Mouse (Mus musculus): Measurements from ENCODE around the gene Cilp2.

Cilp2 gene

DNA sequence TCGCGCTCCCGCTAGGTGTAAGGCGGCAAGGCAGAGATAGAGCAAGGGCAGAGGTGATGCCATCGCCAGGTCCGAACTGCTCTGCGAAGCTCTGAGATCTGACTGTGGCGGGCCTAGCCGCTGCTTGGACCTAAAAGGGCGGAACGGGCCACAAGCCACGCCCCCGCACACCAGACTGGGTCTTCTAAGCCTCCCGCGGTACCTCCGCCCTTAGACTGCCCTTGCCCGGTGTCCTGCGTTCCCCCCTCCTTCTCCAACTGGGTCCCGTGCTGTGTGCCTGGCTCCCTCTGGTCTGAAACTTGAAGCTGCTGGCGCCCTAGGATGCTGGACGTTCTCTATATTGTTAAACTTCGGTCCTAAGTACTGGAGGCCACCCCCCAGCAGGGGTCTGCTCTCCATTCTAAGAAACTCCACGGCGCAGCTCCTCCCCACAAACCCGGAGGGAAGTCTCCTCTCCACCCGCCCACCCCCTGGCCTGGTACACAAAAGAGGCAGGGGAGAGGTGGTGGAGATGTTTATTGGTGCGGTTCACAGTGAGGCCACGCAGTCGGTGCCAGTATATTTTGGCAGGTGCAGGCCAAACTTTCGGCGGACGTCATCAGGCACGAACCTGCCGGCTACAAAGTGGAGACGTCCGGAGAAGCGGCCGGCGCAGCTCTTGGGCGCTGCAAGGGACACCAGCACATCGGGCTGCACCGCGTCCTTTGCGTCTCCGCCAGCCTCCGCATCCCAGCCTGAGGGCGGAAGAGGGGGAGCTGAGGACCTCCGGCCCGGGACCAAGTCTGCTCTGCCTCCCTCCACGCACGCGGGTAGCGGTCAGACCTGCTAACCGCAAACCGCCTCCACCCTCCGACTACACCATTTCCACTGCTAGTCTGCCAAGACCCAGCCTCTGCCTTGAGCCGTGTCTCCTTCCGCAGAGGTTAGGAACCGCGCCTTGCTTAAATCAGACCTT, at the start of gene Cilp2:
Gene Cilp2 (minus strand): TSS at position 399 of the 955 bp plus-strand sequence.
- DNase-seq (ENCODE audit: low spot score) = no peak

DNA sequence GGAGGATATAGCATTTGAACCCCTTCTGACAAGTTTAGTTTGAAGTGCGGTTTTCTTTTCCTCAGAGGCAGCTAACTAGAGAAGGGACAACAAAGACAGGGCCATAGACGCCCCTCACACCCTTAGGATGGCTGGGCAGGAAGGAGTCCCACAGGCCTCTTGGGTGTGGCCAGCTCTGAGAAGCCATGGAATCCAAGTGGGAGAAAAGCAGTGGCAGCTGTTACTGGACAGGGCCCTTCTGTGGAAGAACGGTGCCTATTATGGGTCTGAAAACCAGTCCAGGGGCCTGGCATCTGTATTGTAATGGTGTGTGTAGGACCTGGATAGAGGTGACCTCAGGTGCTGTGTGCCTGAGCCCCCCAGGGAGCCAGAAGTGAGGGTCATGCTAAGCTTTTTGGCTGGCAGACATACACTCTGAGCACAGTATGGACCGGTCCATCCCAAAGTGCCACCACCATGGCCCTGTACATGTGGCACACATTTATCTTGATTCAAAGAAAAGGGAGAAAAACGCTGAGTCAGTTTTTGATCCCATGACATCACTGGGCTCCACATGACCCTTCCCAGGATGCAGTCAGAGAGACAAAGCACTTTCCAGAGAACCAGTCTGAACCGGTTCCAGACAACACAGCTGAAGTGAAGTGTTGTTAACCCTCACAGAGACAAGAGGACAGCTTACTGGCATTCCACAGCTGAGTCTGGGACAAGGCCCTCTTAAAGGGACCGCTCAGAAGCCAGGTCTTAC, 48.7 kb upstream of the Cilp2 start:
- DNase-seq (ENCODE audit: low spot score) = no peak

DNA sequence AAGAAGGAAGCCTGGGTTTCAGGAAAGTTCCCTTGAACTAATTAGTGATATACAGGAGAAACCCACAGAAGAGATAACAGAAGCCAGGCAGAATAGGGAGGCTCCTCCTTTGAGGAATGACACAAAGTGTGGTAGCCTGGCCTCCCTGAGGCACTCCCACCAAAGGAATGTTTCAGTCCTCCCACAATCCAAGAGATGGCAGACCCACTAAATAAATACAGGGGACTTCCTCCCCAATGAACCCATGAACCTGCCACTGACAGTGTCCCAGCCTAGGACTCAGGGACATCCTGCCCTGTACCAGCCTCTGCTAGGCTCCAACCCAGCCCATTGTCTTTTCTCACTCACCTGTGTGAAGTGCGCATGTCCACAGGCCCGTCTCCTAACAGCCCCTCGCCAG, 47.9 kb upstream of the Cilp2 start:
- DNase-seq (ENCODE audit: low spot score) = no peak

DNA sequence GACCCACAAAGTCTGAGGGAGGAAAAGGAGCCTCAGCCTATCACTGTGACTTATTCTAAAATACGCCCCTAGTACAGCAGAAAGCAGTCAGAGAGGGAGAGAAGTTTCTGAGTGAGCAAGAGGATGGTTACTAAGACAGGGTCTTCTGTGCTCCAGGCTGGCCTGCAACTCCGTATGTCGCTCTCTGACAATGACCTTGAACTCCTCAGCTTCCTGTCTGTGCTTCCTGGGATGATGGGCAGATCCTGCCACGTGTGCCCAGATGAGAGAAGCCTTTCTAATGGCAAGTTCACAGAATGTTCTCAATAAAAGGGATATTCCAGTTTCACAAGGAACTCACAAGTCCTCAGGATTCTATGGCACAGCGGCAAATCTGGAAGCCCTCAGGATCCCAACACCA, 47.1 kb upstream of the Cilp2 start:
- DNase-seq (ENCODE audit: low spot score) = no peak

DNA sequence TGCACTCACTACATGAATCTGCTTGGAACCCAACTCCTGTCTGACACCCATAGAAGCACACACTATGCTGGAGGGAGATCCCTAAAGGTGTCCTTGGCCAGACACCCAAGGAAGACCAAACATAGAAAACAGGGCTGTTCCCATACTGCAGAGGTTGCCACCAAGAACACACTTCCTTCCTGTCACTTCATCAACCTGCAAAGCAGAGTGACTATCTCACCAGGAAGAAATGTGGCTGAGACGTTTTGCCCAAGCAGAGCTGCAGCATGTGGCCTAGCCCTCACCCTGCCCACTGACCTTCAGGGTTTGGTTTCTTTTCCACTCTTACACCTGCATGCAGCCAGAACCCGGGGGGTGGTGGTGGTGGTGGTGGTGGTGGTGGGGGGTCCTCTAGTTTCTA, 46.3 kb upstream of the Cilp2 start:
- DNase-seq (ENCODE audit: low spot score) = no peak

DNA sequence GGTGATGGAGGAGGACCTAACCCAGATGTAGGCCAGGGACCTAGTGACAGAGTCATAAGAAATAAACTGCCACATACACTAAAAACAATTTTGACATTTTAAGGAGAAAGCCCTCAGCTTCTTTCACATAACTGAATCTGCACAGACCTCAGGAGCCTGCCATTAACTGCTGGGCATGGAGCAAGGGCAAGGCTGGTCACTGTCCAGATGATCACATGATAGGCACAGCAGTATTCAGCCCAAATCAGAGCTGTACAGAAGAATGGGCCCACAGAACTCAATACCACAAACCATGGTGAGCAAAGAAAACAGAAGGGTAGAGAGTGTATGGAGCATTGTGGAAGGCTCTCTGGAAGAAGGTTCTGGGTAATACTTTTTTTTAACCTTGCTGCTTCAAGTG, 39.4 kb upstream of the Cilp2 start:
- no peak for DNase-seq (ENCODE audit: low spot score)

DNA sequence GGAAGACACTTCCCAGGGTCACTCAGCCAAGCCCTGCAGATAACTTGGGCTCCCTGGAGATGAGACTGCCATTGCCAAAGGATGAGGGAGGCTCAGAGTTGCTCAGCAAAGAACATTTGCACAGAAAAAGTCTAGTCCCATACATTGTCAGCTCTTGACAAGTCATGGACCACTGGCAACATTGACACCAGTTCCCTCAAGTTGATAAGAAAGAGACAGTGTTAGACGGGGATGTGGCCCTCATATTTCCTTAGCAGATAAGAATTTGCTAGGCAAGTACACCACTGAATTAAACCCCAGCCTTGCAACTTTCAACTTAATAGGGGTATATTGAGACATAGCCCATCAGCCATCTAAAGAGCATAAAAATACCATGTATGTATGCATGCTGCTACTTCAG, 36.5 kb upstream of the Cilp2 start:
- DNase-seq (ENCODE audit: low spot score) = no peak

DNA sequence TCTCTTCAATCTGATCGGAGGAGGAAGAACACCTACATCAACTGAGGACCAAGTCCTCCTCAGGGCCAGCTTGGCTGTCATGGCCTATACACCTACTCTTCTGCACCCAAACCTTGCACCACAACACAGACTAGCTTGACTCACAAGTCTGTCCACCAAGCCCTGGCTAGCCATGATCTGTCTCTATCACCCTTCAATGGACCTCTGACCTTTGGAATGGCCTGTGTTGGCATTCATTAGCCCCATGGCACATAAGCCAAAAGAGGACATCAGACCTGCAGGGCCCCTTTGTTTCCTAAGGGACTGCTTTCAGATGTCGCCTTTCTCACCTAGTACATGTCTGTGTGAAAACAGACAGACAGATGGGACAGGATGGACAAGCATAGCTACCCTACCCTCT, 33.7 kb upstream of the Cilp2 start:
- DNase-seq (ENCODE audit: low spot score) = no peak

DNA sequence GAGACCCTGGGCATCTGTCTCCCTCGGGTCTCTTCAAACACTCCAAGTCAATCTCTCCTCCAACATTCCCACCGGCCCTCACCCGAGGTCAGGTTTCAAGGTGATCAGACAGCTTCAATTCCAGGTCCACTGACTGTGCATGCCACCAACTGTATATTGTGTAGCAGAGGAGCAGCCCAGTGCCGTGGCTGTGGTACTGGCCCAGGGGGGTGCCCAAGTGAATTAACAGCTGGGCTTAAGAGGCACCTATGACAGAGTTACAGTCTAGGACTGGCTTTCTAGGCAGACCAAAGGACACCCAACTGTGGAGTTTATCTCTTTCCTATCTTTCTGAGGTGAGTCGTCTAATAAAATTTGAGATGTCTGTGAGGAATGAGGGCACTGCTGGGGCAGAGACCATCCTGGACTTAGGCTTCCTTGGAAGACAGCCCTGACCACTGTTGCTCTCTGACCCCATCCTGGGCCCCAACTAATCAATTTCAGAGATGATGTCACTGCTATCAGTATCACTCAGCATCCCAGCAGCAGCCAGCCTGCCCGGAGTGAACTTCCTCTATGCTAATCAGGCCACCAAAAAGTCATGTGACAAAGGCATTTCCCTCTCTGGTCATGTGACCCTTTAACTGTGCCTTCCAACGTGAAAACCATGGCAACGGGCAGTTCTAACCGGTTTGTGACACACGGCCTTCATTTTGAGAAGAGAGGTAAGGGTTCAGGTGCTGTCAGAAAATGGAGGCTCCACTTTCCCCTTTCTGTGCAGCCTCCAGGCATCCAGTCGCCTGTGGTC, 32.6 kb upstream of the Cilp2 start:
- no peak for DNase-seq (ENCODE audit: low spot score)

DNA sequence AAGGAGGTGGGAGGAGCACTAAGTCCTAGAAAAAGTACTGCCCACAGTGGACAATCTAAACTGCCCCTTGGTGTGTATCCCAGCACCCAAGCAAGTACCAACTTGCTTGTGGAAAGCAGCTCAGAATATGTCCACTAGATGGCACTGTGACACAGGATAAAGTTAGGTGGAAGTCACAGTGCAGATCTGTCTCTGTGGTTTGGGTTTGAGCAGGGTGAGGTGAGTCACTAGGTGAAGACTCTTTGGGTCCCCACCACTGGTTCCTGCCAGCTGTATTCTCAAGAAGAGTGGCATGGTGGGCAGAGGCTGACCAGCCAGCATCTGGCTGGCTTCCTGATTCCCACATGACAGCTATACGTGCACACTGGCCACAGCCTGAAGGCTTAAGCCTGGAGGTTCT, 31.5 kb upstream of the Cilp2 start:
- no peak for DNase-seq (ENCODE audit: low spot score)

DNA sequence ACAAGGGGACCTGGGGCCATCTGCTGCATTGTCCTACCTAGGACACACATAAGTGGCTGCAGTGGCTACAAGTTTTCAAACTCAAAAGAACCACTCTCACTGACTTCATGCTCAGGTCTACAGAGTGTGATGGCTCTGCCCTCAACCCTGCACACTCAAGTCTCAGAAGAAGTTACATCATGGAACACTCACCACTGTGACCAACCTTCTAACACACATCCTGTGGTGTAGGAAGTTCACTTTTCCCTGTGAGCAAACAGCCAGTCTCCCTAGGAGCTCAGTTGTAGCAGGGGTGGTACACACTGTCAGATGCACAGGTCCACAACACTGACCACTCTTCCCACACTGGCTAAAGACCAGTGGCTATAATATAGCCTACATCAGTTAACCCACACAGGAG, 31.0 kb upstream of the Cilp2 start:
- DNase-seq (ENCODE audit: low spot score) = no peak

DNA sequence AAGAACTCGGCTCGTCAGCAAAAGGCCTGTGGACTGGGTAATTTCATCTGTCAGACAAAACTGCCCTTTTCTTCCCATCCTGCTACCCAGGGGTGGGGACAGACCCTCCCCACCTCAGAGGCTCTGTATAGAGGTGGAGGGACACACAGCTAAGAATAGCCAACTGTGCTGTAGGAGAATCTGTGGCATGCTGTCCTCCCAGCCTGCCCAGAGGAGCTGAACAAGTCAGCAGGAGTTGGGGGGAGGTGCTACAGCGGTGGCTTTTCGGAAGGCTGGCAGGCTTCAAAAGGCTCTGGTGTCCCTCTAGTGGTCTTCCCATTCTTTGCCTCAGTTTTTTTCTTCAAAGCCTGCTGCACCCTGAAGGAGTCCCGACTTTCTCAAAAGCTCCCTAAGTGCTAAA, 28.3 kb upstream of the Cilp2 start:
- DNase-seq (ENCODE audit: low spot score) = no peak

DNA sequence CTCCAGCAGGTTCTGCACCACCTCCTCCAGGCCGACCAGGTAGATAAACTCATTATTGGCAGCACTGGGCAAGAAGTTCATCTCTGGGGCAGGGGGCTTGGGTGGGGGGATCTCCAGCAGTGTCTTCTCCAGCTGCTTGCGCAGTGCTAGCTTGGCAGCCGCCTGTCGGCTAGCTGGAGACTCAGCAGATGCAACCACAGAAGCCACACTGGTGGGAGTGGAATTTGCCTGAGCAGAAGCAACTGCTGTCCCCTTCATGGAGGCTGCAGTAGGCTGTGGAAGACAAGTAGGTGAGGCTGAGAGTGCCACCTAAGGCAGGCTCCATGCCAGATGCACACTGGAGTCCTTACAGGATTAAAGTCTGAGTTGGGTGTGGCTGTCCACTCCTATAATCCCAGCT, 27.0 kb upstream of the Cilp2 start:
- DNase-seq (ENCODE audit: low spot score) = no peak

DNA sequence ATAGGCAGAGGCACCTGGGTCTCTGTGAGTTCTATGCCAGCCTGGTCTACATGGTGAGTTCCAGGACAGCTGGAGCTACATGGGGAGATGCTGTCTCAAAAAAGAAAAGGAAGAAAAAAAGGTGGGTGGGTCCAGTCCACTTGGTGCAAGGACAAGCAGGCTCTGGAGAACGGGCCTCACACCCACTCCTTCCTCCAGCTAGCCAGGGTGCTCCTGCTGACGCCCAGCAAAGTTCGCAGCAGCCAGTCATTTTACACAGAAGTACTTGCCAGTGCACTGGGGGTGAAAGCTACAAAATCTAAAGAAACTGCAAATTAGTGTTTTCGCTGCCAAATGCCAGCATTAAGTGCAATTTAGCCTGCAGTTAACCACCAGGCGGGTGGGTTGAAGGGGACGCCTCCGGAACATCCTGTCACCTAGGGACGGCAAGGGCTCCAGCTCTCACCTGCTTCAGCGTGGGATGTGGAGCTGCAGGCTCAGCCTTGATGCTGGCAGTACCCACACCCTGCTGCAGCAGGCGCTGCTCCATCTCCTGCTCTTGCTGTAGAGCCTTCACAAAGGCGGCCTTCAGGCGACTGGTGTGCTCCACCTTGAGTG, 25.1 kb upstream of the Cilp2 start:
- DNase-seq (ENCODE audit: low spot score) = no peak

DNA sequence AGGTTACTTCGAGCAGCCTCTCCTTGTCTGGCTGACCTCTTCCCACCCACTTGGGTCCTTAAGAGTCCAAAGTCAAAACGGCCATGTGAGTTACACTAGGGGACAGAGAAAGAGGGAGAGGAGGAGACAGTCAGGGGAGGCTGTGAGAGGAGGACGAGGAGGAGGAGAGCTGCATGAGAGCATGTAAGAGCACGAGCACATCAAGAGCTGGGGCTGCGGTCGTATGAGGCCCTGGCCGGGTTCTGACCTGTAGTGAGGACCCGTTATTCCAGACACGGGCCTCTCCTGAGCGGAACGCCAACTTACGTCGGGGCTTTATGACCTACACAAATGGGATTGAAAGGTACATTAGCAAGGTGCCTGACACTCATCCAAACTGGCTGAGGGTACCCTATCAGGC, 24.4 kb upstream of the Cilp2 start:
- DNase-seq (ENCODE audit: low spot score) = no peak

DNA sequence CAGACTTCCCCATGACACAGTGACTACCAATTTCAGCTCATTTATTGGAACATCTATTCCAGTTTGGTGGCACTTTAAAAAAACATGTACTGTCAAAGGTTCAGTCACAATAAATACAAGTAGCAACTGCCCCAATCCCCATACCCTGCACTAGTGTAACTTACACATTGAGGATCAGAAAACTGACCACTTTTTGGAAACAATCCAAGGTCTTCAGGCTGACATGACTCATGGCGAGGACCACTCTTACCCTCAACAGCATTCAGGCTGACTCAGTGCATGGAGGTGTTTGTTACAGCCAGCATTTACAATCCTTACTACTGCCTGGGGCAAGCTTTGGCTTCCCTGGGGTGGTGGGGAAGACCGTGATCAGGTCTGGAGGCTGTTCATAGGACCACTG, 19.6 kb upstream of the Cilp2 start:
- no peak for DNase-seq (ENCODE audit: low spot score)

DNA sequence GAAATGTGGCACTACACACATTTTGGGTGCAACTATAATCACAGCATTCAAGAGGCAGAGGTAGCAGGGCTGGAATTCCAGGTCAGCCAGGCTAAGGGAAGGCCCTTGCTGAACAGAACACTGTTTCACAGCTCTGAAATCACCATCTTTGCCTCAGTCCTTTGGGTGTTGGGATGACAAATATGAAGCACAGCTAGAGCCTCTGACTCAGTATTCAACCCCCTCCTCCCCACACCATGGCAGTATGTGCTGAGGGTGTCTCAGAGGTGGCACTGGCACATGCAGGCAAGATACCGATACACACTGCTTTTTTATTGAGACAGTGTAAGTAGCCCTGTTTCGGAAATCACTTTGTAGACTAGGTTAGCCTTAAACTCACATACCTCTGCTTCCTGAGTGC, 18.8 kb upstream of the Cilp2 start:
- no peak for DNase-seq (ENCODE audit: low spot score)

DNA sequence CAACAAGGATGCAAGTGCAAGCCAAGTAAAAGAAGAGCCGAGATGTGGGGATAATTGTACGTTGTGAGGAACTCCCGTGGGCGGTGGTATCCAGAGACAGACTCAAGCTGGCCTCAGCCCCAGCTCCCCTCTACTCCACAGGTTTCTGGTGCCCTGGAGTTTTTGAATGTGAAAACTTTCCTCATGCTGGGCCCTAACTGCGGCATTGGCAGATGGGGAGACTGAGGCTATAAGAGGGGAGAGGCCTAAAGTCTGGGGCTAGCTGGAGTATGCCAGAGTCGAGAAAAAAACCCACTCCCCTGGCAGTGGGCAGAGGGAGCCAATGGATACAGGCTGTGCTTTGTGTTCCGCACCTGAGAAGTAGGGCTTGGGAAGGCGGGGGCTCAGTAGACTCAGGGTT, 16.6 kb upstream of the Cilp2 start:
- no peak for DNase-seq (ENCODE audit: low spot score)

DNA sequence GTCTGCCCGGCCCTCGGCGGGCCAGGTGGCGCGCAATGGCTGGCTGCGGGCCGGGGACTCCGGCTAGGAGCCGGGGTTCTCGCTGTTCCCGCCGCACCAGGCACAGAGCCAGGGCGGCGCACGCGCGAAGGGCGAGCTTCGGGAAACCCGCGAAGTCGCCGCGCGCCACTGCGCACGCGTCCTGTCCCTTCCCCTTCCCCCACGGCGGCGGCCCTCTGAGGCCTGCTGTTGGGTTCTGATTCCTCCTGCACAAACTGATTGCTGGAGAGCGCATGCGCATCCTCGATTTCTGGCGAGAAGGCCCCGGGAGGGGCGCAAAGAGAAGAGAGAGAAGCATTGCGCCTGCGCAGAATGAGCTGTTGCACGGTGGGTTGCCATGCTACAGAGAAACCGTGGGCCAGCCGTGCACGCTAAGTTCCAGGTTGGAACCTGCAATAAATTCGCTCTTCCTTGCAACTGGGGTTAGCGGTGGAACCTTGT, 15.6 kb upstream of the Cilp2 start:
- DNase-seq (ENCODE audit: low spot score) = peak; percentile 96

DNA sequence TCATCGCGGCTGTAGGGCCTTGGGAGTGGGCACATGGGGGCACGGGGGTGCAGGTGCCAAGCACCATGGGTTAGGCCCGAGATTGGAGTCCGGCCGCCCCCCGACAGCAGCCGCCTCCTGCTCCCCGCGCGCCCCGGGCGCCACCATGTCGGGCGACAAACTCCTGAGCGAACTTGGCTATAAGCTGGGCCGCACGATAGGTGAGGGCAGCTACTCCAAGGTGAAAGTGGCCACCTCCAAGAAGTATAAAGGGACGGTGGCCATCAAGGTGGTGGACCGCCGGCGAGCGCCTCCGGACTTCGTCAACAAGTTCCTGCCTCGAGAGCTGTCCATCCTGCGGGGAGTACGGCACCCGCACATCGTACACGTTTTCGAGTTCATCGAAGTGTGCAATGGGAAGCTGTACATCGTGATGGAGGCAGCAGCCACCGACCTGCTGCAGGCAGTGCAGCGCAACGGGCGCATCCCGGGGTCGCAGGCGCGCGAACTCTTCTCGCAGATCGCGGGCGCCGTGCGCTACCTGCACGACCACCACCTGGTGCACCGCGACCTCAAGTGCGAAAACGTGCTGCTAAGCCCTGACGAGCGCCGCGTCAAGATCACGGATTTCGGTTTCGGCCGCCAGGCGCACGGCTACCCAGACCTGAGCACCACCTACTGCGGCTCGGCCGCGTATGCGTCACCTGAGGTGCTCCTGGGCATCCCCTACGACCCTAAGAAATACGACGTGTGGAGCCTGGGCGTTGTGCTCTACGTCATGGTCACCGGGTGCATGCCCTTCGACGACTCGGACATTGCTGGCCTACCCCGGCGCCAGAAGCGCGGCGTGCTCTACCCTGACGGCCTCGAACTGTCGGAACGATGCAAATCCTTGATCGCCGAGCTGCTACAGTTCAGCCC, 14.9 kb upstream of the Cilp2 start, which contains the start of the genes Tssk6, Ndufa13 and Yjefn3:
Gene Tssk6 (plus strand): TSS at position 22 of the 900 bp plus-strand sequence.
Gene Ndufa13 (minus strand): TSS at position 396 of the 900 bp plus-strand sequence.
Gene Yjefn3 (minus strand): TSS at position 550 of the 900 bp plus-strand sequence.
- DNase-seq (ENCODE audit: low spot score) = no peak

All from urinary bladder, postnatal 10 days (tissue).